Mouse (Mus musculus): ENCODE results near the gene Bfsp1. TPM values are rescaled to one million over a fixed set of nuclear protein-coding genes. Genes with fewer than 3 reads are reported as not detected.
A peak's percentile ranks its signal among the peaks of the same experiment; 100 is the strongest.

Gene Bfsp1
- polyA plus RNA-seq, 1 experiment from 2014 or later = 1.1 TPM

GRCm38 (mm10) chr2:143889860-143890433 lies 27.0 kb upstream of the Bfsp1 start:
- peak overlapping the region; percentile 35; the same call in 1 of the 2 replicates for H3K9ac ChIP-seq (ENCODE audit: low read length)
- ATAC-seq (ENCODE audit: insufficient read depth, low FRiP score) = peak; percentile 93
- H3K4me3 ChIP-seq (replicated peaks; ENCODE audit: low read length) = peak overlapping the region; percentile 28
- 39% methylated on average over 12 of the region's 12 CpGs for WGBS
- H3K4me2 ChIP-seq (ENCODE audit: low read depth, low read length) = peak overlapping the region; percentile 46
- H3K36me3 ChIP-seq (ENCODE audit: control insufficient read depth, insufficient read depth, low read length) = no peaks in the 10 kb centered on the region
- peak overlapping the region; percentile 91 for H3K27ac ChIP-seq (ENCODE audit: low read length)
- H3K27me3 ChIP-seq (ENCODE audit: control insufficient read depth, insufficient read depth, low read length) = no peaks in the 10 kb centered on the region
- H3K9me3 ChIP-seq (replicated peaks; ENCODE audit: control insufficient read depth, low read length) = no peaks in the 10 kb centered on the region
- H3K4me1 ChIP-seq (ENCODE audit: control insufficient read depth, insufficient read depth, low read length) = no peaks in the 10 kb centered on the region

- Histone ChIP-seq H3K27ac (ENCODE audit: low read length) (peak overlapping the region; percentile 91), H3K9ac (ENCODE audit: low read length) (peak overlapping the region; percentile 35; the same call in 1 of the 2 replicates), H3K36me3 (ENCODE audit: control insufficient read depth, insufficient read depth, low read length) (no peaks in the 10 kb centered on the region), H3K4me3 (replicated peaks; ENCODE audit: low read length) (peak overlapping the region; percentile 28), H3K9me3 (replicated peaks; ENCODE audit: control insufficient read depth, low read length) (no peaks in the 10 kb centered on the region), H3K4me2 (ENCODE audit: low read depth, low read length) (peak overlapping the region; percentile 46), H3K4me1 (ENCODE audit: control insufficient read depth, insufficient read depth, low read length) (no peaks in the 10 kb centered on the region), H3K27me3 (ENCODE audit: control insufficient read depth, insufficient read depth, low read length) (no peaks in the 10 kb centered on the region)
- no peak for ATAC-seq (ENCODE audit: insufficient read depth, low FRiP score)
- 72% methylated on average over 15 of the region's 15 CpGs for WGBS
Observed at GRCm38 (mm10) chr2:143889131-143889859, 26.3 kb upstream of the Bfsp1 start.

DNA sequence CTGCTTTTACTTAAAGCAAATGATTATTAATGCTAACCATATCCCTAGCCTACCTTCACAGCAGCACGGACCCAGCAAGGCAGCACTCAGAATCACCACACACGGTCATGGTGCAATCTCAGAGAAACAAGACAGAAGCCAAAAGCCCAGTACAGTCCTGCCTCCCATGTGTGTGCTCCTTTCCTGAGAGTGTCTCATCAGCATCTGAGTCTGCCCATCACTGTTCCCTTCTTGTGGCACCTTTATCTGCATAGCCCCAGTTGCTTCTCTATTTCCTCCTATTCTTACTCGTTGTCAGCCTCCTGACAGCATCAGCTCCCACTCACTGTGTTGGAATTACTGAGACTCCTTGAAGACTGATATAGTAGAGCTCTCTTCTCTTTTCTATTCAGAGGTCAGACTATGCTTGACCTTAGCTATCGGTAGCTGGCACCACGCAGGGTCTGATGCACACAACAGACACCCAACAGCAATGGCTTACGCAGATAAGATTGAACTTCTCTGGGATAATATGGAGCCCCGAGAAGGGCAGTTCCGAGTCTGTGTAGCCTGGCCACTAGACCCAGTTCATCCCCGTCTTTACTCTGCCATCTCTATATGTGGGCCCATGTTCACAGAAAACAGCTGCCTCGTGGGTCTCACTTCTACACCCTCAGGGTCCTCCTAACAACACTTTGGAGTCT lies 19.8 kb upstream of the Bfsp1 start:
- Histone ChIP-seq H3K4me3 (replicated peaks; ENCODE audit: low read length) (no peak overlapping the region), H3K9ac (ENCODE audit: low read length) (no peak overlapping the region), H3K36me3 (ENCODE audit: control insufficient read depth, insufficient read depth, low read length) (no peaks in the 10 kb centered on the region), H3K9me3 (replicated peaks; ENCODE audit: control insufficient read depth, low read length) (no peaks in the 10 kb centered on the region), H3K27ac (ENCODE audit: low read length) (no peak overlapping the region), H3K4me2 (ENCODE audit: low read depth, low read length) (no peak overlapping the region), H3K4me1 (ENCODE audit: control insufficient read depth, insufficient read depth, low read length) (no peaks in the 10 kb centered on the region), H3K27me3 (ENCODE audit: control insufficient read depth, insufficient read depth, low read length) (no peaks in the 10 kb centered on the region)
- 86% methylated on average over 10 of the region's 10 CpGs for whole genome bisulfite sequencing
- ATAC-seq (ENCODE audit: insufficient read depth, low FRiP score) = no peak

DNA sequence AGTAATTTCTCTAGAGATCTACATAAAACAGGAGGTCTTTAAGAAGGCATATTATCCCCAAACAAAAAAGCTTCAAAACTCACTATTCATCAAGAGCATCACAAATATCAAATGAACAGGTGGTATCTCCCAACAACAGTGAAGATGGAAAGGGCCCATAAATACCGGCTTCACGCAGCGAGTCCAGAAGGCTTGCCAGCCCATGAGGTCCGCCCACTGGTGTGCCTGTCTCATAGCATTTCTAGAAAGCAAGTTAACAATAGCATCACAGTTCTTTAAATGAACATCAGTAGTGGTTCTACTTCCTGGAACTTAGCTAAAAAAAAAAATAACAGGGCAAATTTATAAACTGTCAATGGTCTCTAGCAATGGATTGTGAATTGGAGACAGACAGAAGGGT lies 19.0 kb upstream of the Bfsp1 start:
- Histone ChIP-seq H3K27me3 (ENCODE audit: control insufficient read depth, insufficient read depth, low read length) (no peaks in the 10 kb centered on the region), H3K4me2 (ENCODE audit: low read depth, low read length) (no peak overlapping the region), H3K9me3 (replicated peaks; ENCODE audit: control insufficient read depth, low read length) (no peaks in the 10 kb centered on the region), H3K27ac (ENCODE audit: low read length) (no peak overlapping the region), H3K4me1 (ENCODE audit: control insufficient read depth, insufficient read depth, low read length) (no peaks in the 10 kb centered on the region), H3K36me3 (ENCODE audit: control insufficient read depth, insufficient read depth, low read length) (no peaks in the 10 kb centered on the region), H3K4me3 (replicated peaks; ENCODE audit: low read length) (no peak overlapping the region), H3K9ac (ENCODE audit: low read length) (no peak overlapping the region)
- WGBS = 92% methylated on average over 4 of the region's 4 CpGs
- ATAC-seq (ENCODE audit: insufficient read depth, low FRiP score) = no peak

DNA sequence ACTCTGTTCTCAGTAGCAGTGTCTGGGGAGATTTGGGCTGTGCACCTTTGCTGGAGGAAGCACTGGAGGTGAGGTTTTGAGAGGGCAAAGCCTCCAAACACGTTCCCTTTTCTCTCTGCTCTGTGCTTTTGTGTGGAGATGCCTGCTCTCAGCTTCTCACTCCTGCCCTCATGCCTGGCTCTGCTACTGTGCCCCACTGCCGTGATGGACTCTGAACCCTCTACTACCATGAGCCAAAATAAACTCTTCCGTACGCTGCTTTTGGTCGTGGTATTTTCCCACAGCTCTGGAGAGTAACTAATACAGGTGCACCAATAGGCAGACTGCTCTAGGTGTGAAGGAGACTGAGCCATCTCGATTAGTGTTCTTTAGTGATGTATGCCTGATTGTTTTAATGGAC lies 16.3 kb upstream of the Bfsp1 start:
- H3K36me3 ChIP-seq (ENCODE audit: control insufficient read depth, insufficient read depth, low read length) = no peaks in the 10 kb centered on the region
- no peaks in the 10 kb centered on the region for H3K9me3 ChIP-seq (replicated peaks; ENCODE audit: control insufficient read depth, low read length)
- no peak overlapping the region for H3K9ac ChIP-seq (ENCODE audit: low read length)
- 83% methylated on average over 6 of the region's 6 CpGs for WGBS
- no peak overlapping the region for H3K27ac ChIP-seq (ENCODE audit: low read length)
- H3K4me1 ChIP-seq (ENCODE audit: control insufficient read depth, insufficient read depth, low read length) = peaks cover 5% of the 10 kb centered on the region; the same call in 1 of the 2 replicates
- no peaks in the 10 kb centered on the region for H3K27me3 ChIP-seq (ENCODE audit: control insufficient read depth, insufficient read depth, low read length)
- ATAC-seq (ENCODE audit: insufficient read depth, low FRiP score) = no peak
- H3K4me3 ChIP-seq (replicated peaks; ENCODE audit: low read length) = no peak overlapping the region
- H3K4me2 ChIP-seq (ENCODE audit: low read depth, low read length) = no peak overlapping the region

DNA sequence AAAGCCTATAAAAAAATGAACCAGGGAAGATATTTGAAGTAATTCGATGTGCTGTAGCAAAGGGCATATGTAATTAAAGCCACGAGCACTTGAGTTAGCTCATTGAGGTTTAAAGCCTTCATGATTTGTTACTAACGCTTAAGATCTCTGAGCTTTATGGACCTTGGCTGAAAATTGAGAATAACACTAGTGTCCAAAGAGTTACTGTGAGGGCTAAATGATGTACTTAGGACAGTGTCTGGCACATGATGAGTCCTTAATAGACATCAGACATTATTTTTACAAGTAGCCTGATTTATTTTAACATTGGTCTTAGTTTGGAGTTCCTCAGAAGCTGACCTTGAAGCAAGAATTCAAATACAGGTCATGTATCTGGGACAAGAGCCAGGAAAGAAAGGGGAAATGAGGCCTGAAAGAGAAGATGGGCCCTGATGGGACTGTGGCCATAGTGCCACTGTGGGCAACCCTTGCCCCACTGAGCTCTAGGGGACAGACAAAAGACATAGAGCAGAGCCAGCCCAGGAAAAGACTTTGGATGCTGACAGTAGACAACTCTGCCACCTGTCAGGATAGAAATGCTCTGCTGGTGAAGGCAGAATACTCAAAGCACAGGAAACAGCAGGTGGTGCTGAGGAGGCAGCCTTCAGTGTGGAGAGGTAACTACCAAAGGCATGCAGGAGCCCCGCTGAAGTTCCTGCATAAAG lies 14.1 kb upstream of the Bfsp1 start:
- no peak for ATAC-seq (ENCODE audit: insufficient read depth, low FRiP score)
- no peaks in the 10 kb centered on the region for H3K36me3 ChIP-seq (ENCODE audit: control insufficient read depth, insufficient read depth, low read length)
- no peak overlapping the region for H3K4me3 ChIP-seq (replicated peaks; ENCODE audit: low read length)
- no peak overlapping the region for H3K4me2 ChIP-seq (ENCODE audit: low read depth, low read length)
- H3K4me1 ChIP-seq (ENCODE audit: control insufficient read depth, insufficient read depth, low read length) = peaks cover 5% of the 10 kb centered on the region; the same call in 1 of the 2 replicates
- no peaks in the 10 kb centered on the region for H3K27me3 ChIP-seq (ENCODE audit: control insufficient read depth, insufficient read depth, low read length)
- WGBS = 63% methylated on average over 4 of the region's 4 CpGs
- H3K27ac ChIP-seq (ENCODE audit: low read length) = no peak overlapping the region
- H3K9me3 ChIP-seq (replicated peaks; ENCODE audit: control insufficient read depth, low read length) = no peaks in the 10 kb centered on the region
- no peak overlapping the region for H3K9ac ChIP-seq (ENCODE audit: low read length)

DNA sequence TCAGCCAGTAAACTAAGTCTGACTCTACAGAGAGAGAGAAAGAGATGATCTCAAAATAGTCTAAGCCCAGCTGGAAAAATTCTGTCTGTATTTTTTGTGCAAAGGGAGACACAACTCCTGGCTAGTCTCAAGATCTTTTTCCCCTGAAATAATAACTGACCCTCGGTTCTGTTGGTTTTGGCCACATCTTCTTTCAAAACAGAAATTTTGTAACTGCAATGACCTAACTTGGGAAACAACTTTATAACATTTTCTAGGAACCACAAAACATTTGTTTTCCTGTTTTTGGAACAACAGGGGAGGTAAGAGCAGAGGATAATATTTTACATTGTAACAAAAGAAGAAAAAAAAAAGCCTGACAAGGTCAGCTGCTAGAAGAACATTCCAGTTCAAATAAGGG lies 13.1 kb upstream of the Bfsp1 start:
- no peak for ATAC-seq (ENCODE audit: insufficient read depth, low FRiP score)
- no peaks in the 10 kb centered on the region for H3K9me3 ChIP-seq (replicated peaks; ENCODE audit: control insufficient read depth, low read length)
- H3K4me3 ChIP-seq (replicated peaks; ENCODE audit: low read length) = no peak overlapping the region
- no peak overlapping the region for H3K27ac ChIP-seq (ENCODE audit: low read length)
- H3K27me3 ChIP-seq (ENCODE audit: control insufficient read depth, insufficient read depth, low read length) = no peaks in the 10 kb centered on the region
- peaks cover 9% of the 10 kb centered on the region; the same call in 1 of the 2 replicates for H3K4me1 ChIP-seq (ENCODE audit: control insufficient read depth, insufficient read depth, low read length)
- no peaks in the 10 kb centered on the region for H3K36me3 ChIP-seq (ENCODE audit: control insufficient read depth, insufficient read depth, low read length)
- no peak overlapping the region for H3K4me2 ChIP-seq (ENCODE audit: low read depth, low read length)
- 48% methylated on average over 1 of the region's 1 CpGs for WGBS
- no peak overlapping the region for H3K9ac ChIP-seq (ENCODE audit: low read length)

GRCm38 (mm10) chr2:143870936-143871688 lies 8.1 kb upstream of the Bfsp1 start:
- peak; percentile 80; the same call in 1 of the 2 replicates for ATAC-seq (ENCODE audit: insufficient read depth, low FRiP score)
- Histone ChIP-seq H3K4me3 (replicated peaks; ENCODE audit: low read length) (no peak overlapping the region), H3K9ac (ENCODE audit: low read length) (no peak overlapping the region), H3K27me3 (ENCODE audit: control insufficient read depth, insufficient read depth, low read length) (no peaks in the 10 kb centered on the region), H3K9me3 (replicated peaks; ENCODE audit: control insufficient read depth, low read length) (no peaks in the 10 kb centered on the region), H3K36me3 (ENCODE audit: control insufficient read depth, insufficient read depth, low read length) (no peaks in the 10 kb centered on the region), H3K4me1 (ENCODE audit: control insufficient read depth, insufficient read depth, low read length) (peaks cover 4% of the 10 kb centered on the region; the same call in 1 of the 2 replicates), H3K27ac (ENCODE audit: low read length) (no peak overlapping the region), H3K4me2 (ENCODE audit: low read depth, low read length) (peak overlapping the region; percentile 2; the same call in 1 of the 2 replicates)
- 33% methylated on average over 10 of the region's 10 CpGs for WGBS

Measured in stomach, embryonic 16.5 days (tissue).